Mouse (Mus musculus) G1E (cell line): ENCODE measurements around the gene Smg6.

Experiments
- CTCF ChIP-seq: IDR thresholded peaks from 2 replicates; pipeline ENCODE4 v1.5.1; 2012; ENCODE audit warnings: low read depth, low read length, inconsistent platforms, mixed read lengths
- GATA1 ChIP-seq: IDR thresholded peaks from 2 replicates; pipeline ENCODE4 v1.6.1; 2012; ENCODE audit warnings: borderline replicate concordance, low read length, inconsistent platforms, mixed read lengths
- GATA2 ChIP-seq: IDR thresholded peaks from 2 replicates; pipeline ENCODE4 v1.6.1; 2012; ENCODE audit warnings: low read depth, low read length, inconsistent platforms, borderline replicate concordance
- POLR2AphosphoS5 ChIP-seq: IDR thresholded peaks from 2 replicates; pipeline ENCODE4 v1.6.1; 2012; ENCODE audit warnings: low read depth, low read length, inconsistent platforms; ENCODE audit not compliant: insufficient replicate concordance
- TAL1 ChIP-seq: conservative IDR thresholded peaks from 2 replicates; pipeline ENCODE4 v1.6.1; 2012; ENCODE audit warnings: low read depth, low read length, inconsistent platforms, mixed read lengths

DNA sequence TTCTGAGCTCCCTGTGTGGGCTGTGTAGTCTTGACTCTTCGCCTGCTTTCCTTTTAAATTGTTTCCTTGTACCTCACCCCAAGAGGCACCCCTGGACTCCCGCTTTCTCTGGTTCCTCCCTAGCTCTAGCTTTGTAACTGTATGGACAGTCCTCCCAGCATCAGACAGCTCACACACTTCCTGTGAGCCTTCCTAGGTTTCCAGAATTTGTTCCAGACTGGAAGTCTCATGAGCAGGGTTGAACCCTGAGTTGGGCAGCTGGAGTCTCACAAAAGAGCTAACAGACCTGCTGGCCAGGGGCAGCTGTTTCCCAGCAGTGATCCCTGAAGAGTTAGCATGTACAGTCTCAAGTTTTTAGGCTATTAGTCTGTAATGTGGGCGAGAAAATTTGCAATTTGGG is 118.7 kb downstream of the Smg6 start:
- TF ChIP-seq GATA1 (no peak), CTCF (no peak), TAL1 (no peak), GATA2 (no peak), POLR2AphosphoS5 (no peak)
